Mouse (Mus musculus) lung, postnatal 4 days (tissue): ENCODE measurements at regions not wholly inside any gene's neighbourhood (a gene's known extent, or its start where the extent isn't known, plus 50 kb on each side); places are given as distances from the start of the nearest gene placed in this dataset.

ENCODE experiments used
- DNase-seq, 2 experiments: peaks; one replicate each; pipeline ENCODE4 v3.0.0; 2021

- DNase-seq = no peak
Measured at GRCm38 (mm10) chr3:123952121-123952520, 261.5 kb upstream of the Ndst3 start.

GRCm38 (mm10) chr3:123967373-123967772 lies 276.7 kb upstream of the Ndst3 start:
- no peak for DNase-seq

- no peak for DNase-seq
Measured at GRCm38 (mm10) chr3:123972367-123972766, 281.7 kb upstream of the Ndst3 start.

- no peak for DNase-seq
Measured at GRCm38 (mm10) chr3:123973806-123974576, 283.3 kb upstream of the Ndst3 start.

- DNase-seq = no peak
Measured at GRCm38 (mm10) chr3:123976475-123976874, 285.8 kb upstream of the Ndst3 start.

- DNase-seq = no peak
Measured at GRCm38 (mm10) chr3:123977168-123977567, 286.5 kb upstream of the Ndst3 start.

- DNase-seq = no peak
Measured at GRCm38 (mm10) chr3:123983045-123983444, 292.4 kb upstream of the Ndst3 start.

- DNase-seq = no peak
Measured at GRCm38 (mm10) chr3:123983530-123983929, 292.9 kb upstream of the Ndst3 start.

GRCm38 (mm10) chr3:123984028-123984427 lies 293.4 kb upstream of the Ndst3 start:
- DNase-seq = no peak

GRCm38 (mm10) chr3:123999957-124000616 lies 309.4 kb upstream of the Ndst3 start:
- no peak for DNase-seq

- DNase-seq = no peak
Measured at GRCm38 (mm10) chr3:124000883-124001282, 310.2 kb upstream of the Ndst3 start.

GRCm38 (mm10) chr3:124011685-124012084 lies 309.0 kb upstream of the Tram1l1 start:
- no peak for DNase-seq

- no peak for DNase-seq
Measured at GRCm38 (mm10) chr3:124018618-124019017, 302.0 kb upstream of the Tram1l1 start.

- DNase-seq = no peak
Measured at GRCm38 (mm10) chr3:124026188-124026587, 294.5 kb upstream of the Tram1l1 start.

GRCm38 (mm10) chr3:124067061-124067460 lies 253.6 kb upstream of the Tram1l1 start:
- no peak for DNase-seq

- DNase-seq = no peak
Measured at GRCm38 (mm10) chr3:124067538-124067937, 253.1 kb upstream of the Tram1l1 start.

GRCm38 (mm10) chr3:124067971-124068370 lies 252.7 kb upstream of the Tram1l1 start:
- no peak for DNase-seq

GRCm38 (mm10) chr3:124069182-124069581 lies 251.5 kb upstream of the Tram1l1 start:
- DNase-seq = no peak

GRCm38 (mm10) chr3:124075974-124076606 lies 244.6 kb upstream of the Tram1l1 start:
- peak in 1 of 2 experiments; percentile 7 for DNase-seq

GRCm38 (mm10) chr3:124092404-124093121 lies 228.1 kb upstream of the Tram1l1 start:
- no peak for DNase-seq

- no peak for DNase-seq
Measured at GRCm38 (mm10) chr3:124113995-124114394, 206.7 kb upstream of the Tram1l1 start.

- DNase-seq = no peak
Measured at GRCm38 (mm10) chr3:124156255-124156654, 164.4 kb upstream of the Tram1l1 start.
